Mouse (Mus musculus) natural killer cell, adult 2 months (primary cell): ENCODE data around the gene Prss36.
A peak's percentile ranks its signal among the peaks of the same experiment; 100 is the strongest.
"Not testable (repeated sequence)": the region's sequence is repeated elsewhere in the genome, so short reads cannot be mapped to it uniquely, and the experiment has no call there.

Experiments
- DNase-seq, 2 experiments: peaks; one replicate each; pipeline ENCODE4 v3.0.0; 2022; ENCODE audit warnings: low spot score in 2 of 2

The Prss36 gene

GRCm38 (mm10) chr7:127903971-127904796, 42.3 kb downstream of the Prss36 start, which contains the start of gene Bckdk:
Bckdk (plus strand) TSS chr7:127904082.
- DNase-seq: peak; percentile 34 to 59

- no peak for DNase-seq
Measured at GRCm38 (mm10) chr7:127901772-127902171, 44.8 kb downstream of the Prss36 start.

GRCm38 (mm10) chr7:127899997-127900396, 46.5 kb downstream of the Prss36 start:
- no peak for DNase-seq

GRCm38 (mm10) chr7:127898179-127898956, 48.2 kb downstream of the Prss36 start:
- peak in 1 of 2 experiments; percentile 38 for DNase-seq

GRCm38 (mm10) chr7:127897542-127897941, 49.0 kb downstream of the Prss36 start:
- no peak for DNase-seq

GRCm38 (mm10) chr7:127896384-127896783, 50.1 kb downstream of the Prss36 start:
- peak; percentile 55 to 75 for DNase-seq

GRCm38 (mm10) chr7:127895891-127896290, 50.6 kb downstream of the Prss36 start:
- DNase-seq: not testable (repeated sequence)

GRCm38 (mm10) chr7:127895442-127895841, 51.1 kb downstream of the Prss36 start, which contains the start of the genes Gm21974 and Vkorc1:
Gm21974 (minus strand) TSS chr7:127895454.
Vkorc1 (minus strand) TSS chr7:127895617.
- DNase-seq: peak; percentile 73 to 84

GRCm38 (mm10) chr7:127894480-127894879, 52.0 kb downstream of the Prss36 start:
- DNase-seq: no peak

GRCm38 (mm10) chr7:127890798-127891197, 55.7 kb downstream of the Prss36 start, which contains the start of gene Prss53:
Prss53 (minus strand) TSS chr7:127890970.
- no peak for DNase-seq

- no peak for DNase-seq
Measured at GRCm38 (mm10) chr7:127888821-127889220, 57.7 kb downstream of the Prss36 start.

GRCm38 (mm10) chr7:127887781-127888180, 58.7 kb downstream of the Prss36 start:
- no peak for DNase-seq

GRCm38 (mm10) chr7:127887191-127887590, 59.3 kb downstream of the Prss36 start:
- no peak for DNase-seq

- no peak for DNase-seq
Measured at GRCm38 (mm10) chr7:127886551-127886950, 60.0 kb downstream of the Prss36 start.

- DNase-seq: no peak
Measured at GRCm38 (mm10) chr7:127885951-127886350, 60.6 kb downstream of the Prss36 start.
